Mouse (Mus musculus) thymus, adult 2 months (tissue): Measurements from ENCODE around the gene Zcchc14.

Source experiments
- CTCF ChIP-seq: fragments of 200-500 bp; IDR thresholded peaks from 2 replicates; pipeline ENCODE4 v1.5.1; 2012; ENCODE audit warnings: mild to moderate bottlenecking, control low read depth, low read length, moderate library complexity, borderline replicate concordance; ENCODE audit not compliant: control insufficient read depth, poor library complexity, insufficient read depth; ENCODE audit errors: extremely low read depth
- POLR2A ChIP-seq: fragments of 200-500 bp; IDR thresholded peaks from 2 replicates; pipeline ENCODE4 v1.6.1; 2012; ENCODE audit warnings: mild to moderate bottlenecking, low read length, control low read depth, moderate library complexity; ENCODE audit not compliant: control insufficient read depth, poor library complexity, insufficient read depth; ENCODE audit errors: extremely low read depth

DNA sequence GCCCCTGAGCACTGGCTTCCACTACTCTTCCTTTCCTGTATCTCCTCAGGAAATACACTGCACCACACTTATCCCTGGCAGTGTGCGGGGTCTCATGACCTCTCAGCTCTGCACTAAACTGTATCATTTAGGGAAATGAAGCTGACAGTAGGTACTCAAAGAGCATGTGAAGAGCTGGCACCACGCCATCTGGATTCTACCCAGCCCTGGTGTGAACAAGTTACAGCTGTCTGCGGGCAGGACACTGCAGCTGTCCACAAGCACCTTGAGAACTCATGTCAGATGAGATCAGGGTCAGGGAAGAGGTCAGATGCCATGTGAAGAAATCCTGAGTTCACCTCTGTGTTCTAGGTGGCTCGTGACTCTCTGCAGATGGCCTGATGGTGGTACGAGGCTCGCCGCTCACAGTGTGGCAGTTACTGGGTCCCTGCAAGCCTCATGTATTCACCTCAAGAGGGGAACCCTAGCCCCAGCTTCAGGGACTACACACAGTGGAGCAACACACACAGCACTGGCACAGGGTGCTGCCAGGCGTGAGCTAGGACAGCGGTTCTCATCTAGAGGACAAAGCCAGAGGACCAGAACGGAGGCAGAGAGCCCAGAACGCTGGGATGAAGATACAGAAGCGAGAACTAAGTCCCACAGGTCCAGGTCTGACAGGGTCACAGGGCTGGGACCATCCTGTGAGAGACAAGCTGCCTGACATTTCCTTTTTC, 31.7 kb downstream of the Zcchc14 start:
- TF ChIP-seq CTCF = no peak
- TF ChIP-seq POLR2A = no peak
